Mouse (Mus musculus): ENCODE results near the gene Plekhh2. TPM values are rescaled to one million over a fixed set of nuclear protein-coding genes. Genes with fewer than 3 reads are reported as not detected.

Plekhh2 gene
- total and polyA plus RNA-seq, 3 experiments = 0.04 TPM; not detected in 2

GRCm38 (mm10) chr17:84590065-84590464 is 78.4 kb downstream of the Plekhh2 start:
- no peak for DNase-seq (ENCODE audit: low read depth, low spot score)
- no peak for TF ChIP-seq MAX (IDR thresholded peaks at IDR 0.05; ENCODE audit: low read length)
- no peak for TF ChIP-seq GATA1 (IDR thresholded peaks at IDR 0.05; ENCODE audit: low read depth, low read length)
- TF ChIP-seq CTCF (IDR thresholded peaks at IDR 0.05 in 2 of 3, conservative IDR thresholded peaks at IDR 0.05 in 1 of 3; ENCODE audit: control insufficient read depth in 1 of 3, insufficient read depth in 1 of 3, low read depth in 2 of 3, low read length in 3 of 3, poor library complexity in 1 of 3, severe bottlenecking in 1 of 3) = no peak
- no peak for TF ChIP-seq KAT2A (conservative IDR thresholded peaks at IDR 0.05; ENCODE audit: low read depth, low read length)
- no peak for TF ChIP-seq CHD1 (IDR thresholded peaks at IDR 0.05; ENCODE audit: low read depth, low read length)
- TF ChIP-seq E2F4 (IDR thresholded peaks at IDR 0.05; ENCODE audit: borderline replicate concordance, low read depth, low read length) = no peak
- no peak for TF ChIP-seq GABPA (IDR thresholded peaks at IDR 0.05; ENCODE audit: low read depth, low read length)
- Histone ChIP-seq H3K36me3 (ENCODE audit: control insufficient read depth in 1 of 2, insufficient read depth in 2 of 2, low read length in 2 of 2) (no peaks in the 10 kb centered on the region), H3K9ac (ENCODE audit: control insufficient read depth, low read depth, low read length, poor library complexity, severe bottlenecking) (no peak overlapping the region), H3K27me3 (ENCODE audit: control insufficient read depth in 1 of 2, insufficient read depth in 2 of 2, low read length in 2 of 2) (peaks cover 0 to 6% of the 10 kb centered on the region in 2 experiments; a peak in 3 of 4 replicates), H3K79me2 (ENCODE audit: control insufficient read depth, insufficient read depth, low read length, poor library complexity) (no peaks in the 10 kb centered on the region), H3K4me3 (ENCODE audit: control insufficient read depth in 1 of 2, insufficient read depth in 1 of 2, low read depth in 2 of 2, low read length in 2 of 2) (no peak overlapping the region), H3K27ac (ENCODE audit: control insufficient read depth, low read depth, low read length) (no peak overlapping the region), H3K4me1 (ENCODE audit: control insufficient read depth in 1 of 2, insufficient read depth in 2 of 2, low read length in 2 of 2) (no peaks in the 10 kb centered on the region), H3K9me3 (replicated peaks; ENCODE audit: insufficient read depth, low read length) (no peaks in the 10 kb centered on the region)

- no peak for DNase-seq (ENCODE audit: low read depth, low spot score)
- Histone ChIP-seq H3K27ac (ENCODE audit: control insufficient read depth, low read depth, low read length) (no peak overlapping the region), H3K79me2 (ENCODE audit: control insufficient read depth, insufficient read depth, low read length, poor library complexity) (no peaks in the 10 kb centered on the region), H3K4me1 (ENCODE audit: control insufficient read depth in 1 of 2, insufficient read depth in 2 of 2, low read length in 2 of 2) (no peaks in the 10 kb centered on the region), H3K9ac (ENCODE audit: control insufficient read depth, low read depth, low read length, poor library complexity, severe bottlenecking) (no peak overlapping the region), H3K9me3 (replicated peaks; ENCODE audit: insufficient read depth, low read length) (no peaks in the 10 kb centered on the region), H3K36me3 (ENCODE audit: control insufficient read depth in 1 of 2, insufficient read depth in 2 of 2, low read length in 2 of 2) (no peaks in the 10 kb centered on the region), H3K4me3 (ENCODE audit: control insufficient read depth in 1 of 2, insufficient read depth in 1 of 2, low read depth in 2 of 2, low read length in 2 of 2) (no peak overlapping the region), H3K27me3 (ENCODE audit: control insufficient read depth in 1 of 2, insufficient read depth in 2 of 2, low read length in 2 of 2) (peaks cover 0 to 4% of the 10 kb centered on the region in 2 experiments; a peak in 2 of 4 replicates)
- no peak for TF ChIP-seq USF2 (IDR thresholded peaks at IDR 0.05; ENCODE audit: borderline replicate concordance in 1 of 2, insufficient read depth in 1 of 2, low read depth in 1 of 2, low read length in 2 of 2)
- TF ChIP-seq MXI1 (IDR thresholded peaks at IDR 0.05; ENCODE audit: low read depth, low read length) = no peak
- no peak for TF ChIP-seq TCF12 (IDR thresholded peaks at IDR 0.05; ENCODE audit: low read depth, low read length)
- no peak for TF ChIP-seq TBP (IDR thresholded peaks at IDR 0.05; ENCODE audit: low read depth, low read length)
- no peak for TF ChIP-seq RAD21 (IDR thresholded peaks at IDR 0.05; ENCODE audit: low read depth, low read length)
- TF ChIP-seq UBTF (IDR thresholded peaks at IDR 0.05; ENCODE audit: borderline replicate concordance, insufficient read depth, low read depth, low read length) = no peak
- TF ChIP-seq POLR2A (IDR thresholded peaks at IDR 0.05; ENCODE audit: control insufficient read depth in 1 of 2, insufficient read depth in 1 of 2, low read depth in 1 of 2, low read length in 2 of 2, poor library complexity in 1 of 2) = no peak
- no peak for TF ChIP-seq GABPA (IDR thresholded peaks at IDR 0.05; ENCODE audit: low read depth, low read length)
- no peak for TF ChIP-seq ELF1 (IDR thresholded peaks at IDR 0.05; ENCODE audit: low read depth, low read length)
- TF ChIP-seq EP300 (IDR thresholded peaks at IDR 0.05; ENCODE audit: low read depth in 1 of 2, low read length in 2 of 2) = no peak
- TF ChIP-seq MAX (IDR thresholded peaks at IDR 0.05; ENCODE audit: low read length) = no peak
- no peak for TF ChIP-seq CHD1 (IDR thresholded peaks at IDR 0.05; ENCODE audit: low read depth, low read length)
Observed at GRCm38 (mm10) chr17:84591431-84592150, 79.9 kb downstream of the Plekhh2 start.

Measured in MEL (cell line).